ENCODE assay signal across 15 mouse cellular contexts in the genomic region with DNA sequence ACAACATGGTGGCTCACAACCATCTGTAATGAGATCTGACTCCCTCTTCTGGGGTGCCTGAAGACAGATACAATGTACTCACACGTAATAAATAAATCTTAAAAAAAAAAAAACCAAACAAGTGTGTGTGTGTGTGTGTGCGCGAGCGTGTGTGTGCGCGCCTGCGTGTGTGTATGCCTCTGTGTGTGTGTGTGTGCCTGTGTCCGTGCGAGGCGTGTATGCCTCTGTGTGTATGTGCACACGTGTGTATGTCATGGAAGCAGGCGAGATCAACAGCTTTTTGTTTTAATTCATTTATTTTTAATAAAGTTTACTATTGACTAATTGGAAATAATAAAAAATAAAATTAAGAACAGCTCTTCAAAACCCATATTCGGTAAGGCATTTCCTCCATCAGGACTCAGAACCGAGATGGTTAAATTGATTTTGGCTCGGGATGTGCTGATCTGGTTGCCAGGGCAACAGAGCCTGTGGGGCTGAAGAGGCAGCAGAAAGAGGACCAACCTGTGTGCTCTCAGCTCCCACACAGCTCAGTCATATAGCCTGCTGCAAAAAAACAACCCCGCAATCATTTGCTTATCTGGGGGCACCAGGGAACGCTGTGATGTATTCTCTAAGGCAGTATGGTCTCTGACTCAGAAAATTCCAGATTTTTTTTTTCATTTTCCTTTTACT. TPM values are rescaled to one million over a fixed set of nuclear protein-coding genes. Genes with fewer than 3 reads are reported as not detected.
DNase-seq lines count a peak whose midpoint lies in the region; ATAC-seq and TF ChIP-seq lines count a peak whose summit lies in the region.
"Had no signal": no experiment of that assay in that cellular context is flagged by ENCODE, and none has a peak within 500 bp of the region (broad histone marks: within the 10 kb centered on the region; RNA-seq: fewer than 3 reads in every experiment).

No protein-coding gene starts in this region.

- H3K27me3 ChIP-seq in hindbrain, embryonic 14.5 days (ENCODE audit: control insufficient read depth, insufficient read depth, low read length): no peaks in the 10 kb centered on the region
- no peaks in the 10 kb centered on the region for H3K27me3 ChIP-seq in midbrain, embryonic 15.5 days (replicated peaks)
- H3K27me3 ChIP-seq: embryonic facial prominence, embryonic 13.5 days had no signal

- no peaks in the 10 kb centered on the region for H3K9me3 ChIP-seq in hindbrain, embryonic 14.5 days (ENCODE audit: control insufficient read depth, low read length)
- no peaks in the 10 kb centered on the region for H3K9me3 ChIP-seq in midbrain, embryonic 15.5 days
- H3K9me3 ChIP-seq: embryonic facial prominence, embryonic 13.5 days had no signal

- peak overlapping the region; percentile 45 for H3K4me2 ChIP-seq in hindbrain, embryonic 14.5 days (replicated peaks)
- H3K4me2 ChIP-seq in midbrain, embryonic 15.5 days: peak overlapping the region; percentile 30
- H3K4me2 ChIP-seq: embryonic facial prominence, embryonic 13.5 days had no signal

- peak; percentile 59 to 70 for DNase-seq in left cerebral cortex, adult 2 months (ENCODE audit: extremely low spot score in 1 of 2, low spot score in 2 of 2)
- no peak for DNase-seq in left cerebral cortex, adult 11 months (ENCODE audit: low spot score)
- DNase-seq in hindbrain, embryonic 14.5 days (ENCODE audit: low spot score): peak; percentile 86
- no peak for DNase-seq in lung, postnatal 14 days
- no peak for DNase-seq in kidney, postnatal 36 days
- DNase-seq in heart, postnatal 36 days: no peak
- DNase-seq: adrenal gland, adult 2 months; gastrocnemius, postnatal 36 days; lung, adult 18-20 months; spleen, adult 18-20 months had no signal

- intact Hi-C loops in left cerebral cortex, adult 2 months (cut with DNase I): no loop called here
- intact Hi-C loops in heart, postnatal 36 days (cut with DNase I): no loop called here

- H3K4me1 ChIP-seq in cortical plate, adult 2 months (ENCODE audit: control insufficient read depth, insufficient read depth, low read length): peaks cover 9% of the 10 kb centered on the region
- H3K4me1 ChIP-seq in hindbrain, embryonic 14.5 days (replicated peaks; ENCODE audit: control insufficient read depth, insufficient read depth, low read length): peaks cover 51% of the 10 kb centered on the region
- H3K4me1 ChIP-seq in midbrain, embryonic 15.5 days: peaks cover 62% of the 10 kb centered on the region

- 58% methylated on average over 17 of the region's 17 CpGs for WGBS in hindbrain, embryonic 14.5 days
- 55% methylated on average over 17 of the region's 17 CpGs for WGBS in midbrain, embryonic 15.5 days

- H3K9ac ChIP-seq in hindbrain, embryonic 14.5 days: peak overlapping the region; percentile 28
- no peak overlapping the region for H3K9ac ChIP-seq in midbrain, embryonic 15.5 days
- H3K9ac ChIP-seq: embryonic facial prominence, embryonic 13.5 days had no signal

- peak; percentile 30; the same call in 1 of the 2 replicates for TF ChIP-seq POLR2A in cortical plate, adult 2 months (IDR thresholded peaks at IDR 0.05; ENCODE audit: extremely low read depth, insufficient read depth, low read length)

- no peaks in the 10 kb centered on the region for H3K36me3 ChIP-seq in hindbrain, embryonic 14.5 days (replicated peaks; ENCODE audit: control insufficient read depth, insufficient read depth)
- H3K36me3 ChIP-seq in midbrain, embryonic 15.5 days (replicated peaks): no peaks in the 10 kb centered on the region
- H3K36me3 ChIP-seq: embryonic facial prominence, embryonic 13.5 days had no signal

- TF ChIP-seq CTCF in left cerebral cortex, adult 2 months (IDR thresholded peaks at IDR 0.05): no peak
- no peak for TF ChIP-seq CTCF in cortical plate, adult 2 months (IDR thresholded peaks at IDR 0.05; ENCODE audit: extremely low read depth, insufficient read depth, low read length)

- peak; percentile 88 for ATAC-seq in hindbrain, embryonic 14.5 days (ENCODE audit: low FRiP score)
- peak; percentile 90 for ATAC-seq in midbrain, embryonic 15.5 days (replicated peaks)

- H3K4me3 ChIP-seq in left cerebral cortex, adult 2 months: no peak overlapping the region
- no peak overlapping the region for H3K4me3 ChIP-seq in cortical plate, adult 2 months (ENCODE audit: insufficient read depth, low read length)
- no peak overlapping the region for H3K4me3 ChIP-seq in hindbrain, embryonic 14.5 days (replicated peaks; ENCODE audit: low read length)
- H3K4me3 ChIP-seq in midbrain, embryonic 15.5 days: 0 out of 2 replicates have a peak overlapping the region, but pooled peaks have one; percentile 2
- H3K4me3 ChIP-seq: embryonic facial prominence, embryonic 13.5 days; myocyte had no signal

- 0 out of 2 replicates have a peak overlapping the region, but pooled peaks have one; percentile 48 for H3K27ac ChIP-seq in left cerebral cortex, adult 2 months
- peak overlapping the region; percentile 53 for H3K27ac ChIP-seq in cortical plate, adult 2 months (ENCODE audit: insufficient read depth, low read length)
- peak overlapping the region; percentile 94 for H3K27ac ChIP-seq in hindbrain, embryonic 14.5 days
- peak overlapping the region; percentile 82 for H3K27ac ChIP-seq in midbrain, embryonic 15.5 days
- H3K27ac ChIP-seq: embryonic facial prominence, embryonic 13.5 days had no signal

RNA-seq across cellular contexts. Expression of a gene that starts 6.2 kb away (rescaled TPM):
- total RNA-seq in left cerebral cortex, adult 2 months (2021): 100 to 1,000 TPM; 304 to 311 TPM
- 89.8 and 103 TPM in 2 replicates for polyA plus RNA-seq in cortical plate, adult 2 months (2012; rRNA removed)
- polyA plus RNA-seq in hindbrain, embryonic 14.5 days (2014; fragmentation: Nextera tagmentation; extraction: Ambion mirVana): 96.1 and 96.4 TPM in 2 replicates
- 198 and 205 TPM in 2 replicates for polyA plus RNA-seq in midbrain, embryonic 15.5 days (2015; fragmentation: Nextera tagmentation; extraction: Ambion mirVana)
- total RNA-seq in heart, postnatal 36 days (2021): 1 to 10 TPM; 3.4 to 3.9 TPM

RNA-seq across cellular contexts. Expression of a gene that starts 14.3 kb away (rescaled TPM):
- 1,000 to 10,000 TPM; 1,732 to 1,834 TPM for total RNA-seq in left cerebral cortex, adult 2 months (2021)
- polyA plus RNA-seq in cortical plate, adult 2 months (2012; rRNA removed): 1,956 and 2,049 TPM in 2 replicates
- polyA plus RNA-seq in hindbrain, embryonic 14.5 days (2014; fragmentation: Nextera tagmentation; extraction: Ambion mirVana): 510 and 527 TPM in 2 replicates
- 351 and 370 TPM in 2 replicates for polyA plus RNA-seq in midbrain, embryonic 15.5 days (2015; fragmentation: Nextera tagmentation; extraction: Ambion mirVana)
- 100 to 1,000 TPM; 182 to 193 TPM for total RNA-seq in heart, postnatal 36 days (2021)

RNA-seq across cellular contexts. Expression of a gene that starts 21.2 kb away (rescaled TPM):
- 100 to 1,000 TPM; 106 to 118 TPM for total RNA-seq in left cerebral cortex, adult 2 months (2021)
- 60.2 and 64.8 TPM in 2 replicates for polyA plus RNA-seq in cortical plate, adult 2 months (2012; rRNA removed)
- 52.1 and 63.2 TPM in 2 replicates for polyA plus RNA-seq in hindbrain, embryonic 14.5 days (2014; fragmentation: Nextera tagmentation; extraction: Ambion mirVana)
- polyA plus RNA-seq in midbrain, embryonic 15.5 days (2015; fragmentation: Nextera tagmentation; extraction: Ambion mirVana): 74.5 and 76.1 TPM in 2 replicates
- total RNA-seq in heart, postnatal 36 days (2021): not detected
- total RNA-seq: gastrocnemius, postnatal 36 days had no signal

RNA-seq across cellular contexts. Expression of a gene that starts 32.0 kb away (rescaled TPM):
- total RNA-seq in left cerebral cortex, adult 2 months (2021): under 1 TPM; 0.11 to 0.21 TPM
- 0.08 and 0.17 TPM in 2 replicates for polyA plus RNA-seq in cortical plate, adult 2 months (2012; rRNA removed)
- polyA plus RNA-seq in hindbrain, embryonic 14.5 days (2014; fragmentation: Nextera tagmentation; extraction: Ambion mirVana): 0.26 TPM in 1 of 2 replicates, not detected in the other
- 0.42 and 0.43 TPM in 2 replicates for polyA plus RNA-seq in midbrain, embryonic 15.5 days (2015; fragmentation: Nextera tagmentation; extraction: Ambion mirVana)
- 1 to 10 TPM; 2.9 TPM for total RNA-seq in heart, postnatal 36 days (2021)
- total RNA-seq: layer of hippocampus, postnatal 36 days had no signal

RNA-seq across cellular contexts. Expression of a gene that starts 44.6 kb away (rescaled TPM):
- 10 to 100 TPM; 62.3 to 67.7 TPM for total RNA-seq in left cerebral cortex, adult 2 months (2021)
- polyA plus RNA-seq in cortical plate, adult 2 months (2012; rRNA removed): 38.9 and 42.5 TPM in 2 replicates
- 7.6 and 7.8 TPM in 2 replicates for polyA plus RNA-seq in hindbrain, embryonic 14.5 days (2014; fragmentation: Nextera tagmentation; extraction: Ambion mirVana)
- polyA plus RNA-seq in midbrain, embryonic 15.5 days (2015; fragmentation: Nextera tagmentation; extraction: Ambion mirVana): 6.8 and 7.1 TPM in 2 replicates
- not detected for total RNA-seq in heart, postnatal 36 days (2021)
- total RNA-seq: gastrocnemius, postnatal 36 days had no signal
- polyA plus RNA-seq: myocyte had no signal

Comparison
In these comparisons a context has a peak if more than half of its experiments do, and no peak if none do; other contexts are left out.
1. DNase-seq: peak in left cerebral cortex, adult 2 months (2 of 2) and hindbrain, embryonic 14.5 days (single experiment); none in left cerebral cortex, adult 11 months (single experiment), lung, postnatal 14 days (single experiment), kidney, postnatal 36 days (0 of 2) and heart, postnatal 36 days (0 of 2).
2. Peak in every context shown above with its lines, with median percentiles within 50 percentile points of each other: H3K27ac ChIP-seq.